Mouse (Mus musculus): Measurements from ENCODE around the gene Szrd1.

The Szrd1 gene

DNA sequence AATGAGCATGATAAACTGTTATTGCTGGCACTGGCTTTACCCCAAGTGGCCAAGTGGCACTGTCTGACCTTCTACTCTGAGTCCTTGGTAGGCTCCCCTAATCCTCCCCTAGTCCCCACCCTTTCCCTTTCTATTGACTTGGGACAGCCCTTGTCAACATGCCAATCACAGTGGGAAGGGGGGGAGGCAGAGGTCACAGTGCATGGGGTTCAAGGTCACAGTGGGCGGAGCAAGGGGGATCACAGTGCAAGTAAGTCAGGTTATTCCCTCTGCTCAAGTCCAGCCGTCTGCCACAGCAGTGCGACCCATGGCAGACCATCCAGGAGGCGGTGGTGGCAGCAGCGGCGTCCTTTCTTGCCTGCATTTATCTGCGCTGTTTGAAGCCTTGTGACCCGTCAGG, 24.2 kb downstream of the Szrd1 start:
- in situ Hi-C loops (cut with MboI, MseI) = no loop called here

DNA sequence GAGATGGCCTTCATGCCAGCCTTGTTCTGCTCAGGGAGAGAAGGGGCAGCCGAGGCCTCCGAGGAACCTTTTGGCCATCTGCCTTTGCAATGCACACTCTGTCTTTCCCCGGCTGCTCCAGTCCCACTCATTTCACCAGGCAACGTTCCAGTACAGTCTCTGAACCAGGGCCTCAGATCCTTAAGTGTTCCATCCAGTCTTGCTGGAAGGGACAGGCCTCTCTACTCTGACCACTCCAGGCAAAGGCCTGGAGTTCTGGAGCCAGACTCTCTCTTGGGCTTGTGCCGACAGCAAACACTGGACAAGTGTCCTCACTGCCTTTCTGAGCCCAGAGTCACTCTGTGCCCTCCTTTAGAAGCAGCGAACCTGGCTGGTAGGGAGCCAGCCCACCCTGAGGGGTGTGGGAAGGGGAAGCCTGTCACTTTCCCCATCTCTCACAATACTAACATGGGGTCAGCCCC, 25.0 kb downstream of the Szrd1 start:
- in situ Hi-C loops (cut with MboI, MseI) = no loop called here

DNA sequence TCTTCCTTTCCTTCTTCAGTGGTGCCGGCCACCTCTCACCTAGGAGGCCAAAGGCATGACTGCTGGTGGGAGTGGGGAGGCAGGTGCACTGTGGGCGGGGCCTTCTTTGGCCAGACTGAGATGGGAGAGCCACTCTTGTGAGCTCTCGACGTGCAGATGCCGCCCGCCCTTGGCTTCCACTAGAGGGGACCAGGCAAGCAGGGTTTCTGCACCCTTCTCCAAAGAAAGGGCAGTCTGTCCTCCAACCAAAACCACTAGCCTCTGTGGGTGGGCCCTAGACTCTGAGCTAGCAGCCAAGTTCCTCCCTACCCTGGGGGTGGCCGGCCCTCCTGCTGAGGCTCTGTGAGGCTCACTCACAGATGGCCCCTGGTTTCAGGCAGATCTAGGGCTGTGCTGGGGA, 25.7 kb downstream of the Szrd1 start:
- in situ Hi-C loops (cut with MboI, MseI) = no loop called here

DNA sequence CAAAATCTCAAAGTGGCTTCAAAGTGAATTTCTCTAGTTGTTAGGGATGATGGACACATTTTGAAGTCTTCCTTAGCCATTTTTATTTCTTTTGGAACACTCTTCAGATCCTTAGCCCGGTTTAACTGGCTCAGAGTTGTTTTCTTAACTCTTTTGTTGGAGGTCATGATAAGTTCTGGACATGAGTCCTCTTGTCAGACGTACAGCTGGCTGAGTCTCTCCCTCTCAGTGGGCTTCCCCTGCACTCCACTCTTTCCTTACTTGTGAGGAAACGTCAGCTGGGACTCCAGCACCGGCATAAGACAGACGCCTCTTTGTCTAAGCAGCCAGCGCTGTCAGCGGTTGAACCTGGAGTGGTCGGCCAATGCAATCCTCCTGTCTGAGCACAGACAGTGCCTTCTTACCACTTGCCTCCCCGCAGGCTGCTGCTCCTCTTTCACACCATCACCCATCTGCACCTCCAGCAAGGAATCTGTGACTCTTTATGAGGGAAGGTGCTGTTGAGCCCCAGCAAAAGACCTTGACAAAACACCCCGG, 31.3 kb downstream of the Szrd1 start:
- in situ Hi-C loops (cut with MboI, MseI) = no loop called here

DNA sequence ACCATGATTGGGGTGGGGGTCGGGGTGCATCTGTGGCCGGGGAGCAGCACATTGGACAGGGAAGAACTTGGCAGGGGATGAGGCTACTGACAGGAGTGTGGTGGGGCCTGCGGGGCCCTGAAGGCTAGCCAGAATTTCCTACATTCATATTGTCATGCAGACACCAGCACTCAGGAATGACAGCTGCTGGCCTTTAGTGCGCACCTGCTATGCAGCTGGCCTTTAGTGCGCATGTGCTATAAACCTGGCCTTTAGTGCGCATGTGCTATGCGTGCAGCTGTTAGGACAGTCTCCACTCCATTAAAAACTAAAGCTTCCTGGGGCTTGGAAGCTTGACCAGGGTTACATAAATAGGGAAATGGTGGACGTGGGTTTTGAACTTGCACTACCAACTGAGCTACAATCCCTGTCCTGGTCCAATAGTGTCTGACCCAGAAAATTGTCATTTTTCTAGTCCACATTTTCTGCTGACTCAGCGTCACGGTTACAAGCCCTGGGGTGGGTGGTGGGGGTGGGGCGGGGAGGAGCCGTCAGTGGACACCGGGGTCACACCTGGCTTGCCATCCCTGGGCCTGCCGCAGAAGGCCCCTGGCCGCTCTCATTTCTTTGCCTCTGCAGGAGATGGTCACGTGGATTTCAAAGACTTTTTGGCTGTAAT, 32.9 kb downstream of the Szrd1 start:
- in situ Hi-C loops (cut with MboI, MseI) = no loop called here

DNA sequence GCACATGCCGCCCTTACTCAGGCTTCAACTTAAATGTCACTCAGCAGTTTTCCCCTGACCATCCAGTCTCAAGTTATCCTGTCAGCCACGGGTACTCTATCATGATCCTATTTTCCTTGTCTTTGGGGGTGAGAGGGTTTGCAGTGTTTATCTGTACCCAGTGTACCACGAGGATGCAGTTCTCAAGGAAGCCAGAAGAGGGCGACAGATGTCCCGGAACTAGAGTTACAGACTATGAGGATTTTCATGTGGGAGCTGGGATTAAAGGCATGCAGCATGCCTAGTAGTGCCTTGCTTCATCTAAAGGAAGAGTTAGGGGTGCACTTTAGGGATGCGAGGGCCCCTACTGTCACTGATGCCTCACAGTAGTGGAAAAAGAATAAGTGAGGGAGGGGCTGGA, 37.7 kb downstream of the Szrd1 start:
- in situ Hi-C loops (cut with MboI, MseI) = no loop called here

DNA sequence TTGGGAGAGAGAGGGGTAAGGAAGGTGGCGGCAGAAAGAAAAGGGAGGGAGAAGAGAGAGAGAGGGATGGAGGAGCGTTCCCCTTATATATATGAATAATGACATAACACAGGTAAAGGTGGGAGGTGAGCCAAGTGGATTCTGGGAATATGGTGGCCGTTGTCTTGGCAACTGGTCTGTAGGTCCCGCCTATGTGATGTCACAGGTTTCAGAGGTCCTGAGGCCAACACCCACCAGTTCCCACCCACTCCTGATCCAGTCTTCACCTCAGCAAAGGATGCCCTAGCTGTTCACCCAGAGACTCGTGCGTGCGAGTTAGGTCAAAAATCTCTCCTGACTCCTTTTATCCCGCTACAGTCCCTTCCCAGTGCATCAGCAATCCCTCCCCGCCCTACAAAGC, 38.3 kb downstream of the Szrd1 start:
- in situ Hi-C loops (cut with MboI, MseI) = no loop called here

DNA sequence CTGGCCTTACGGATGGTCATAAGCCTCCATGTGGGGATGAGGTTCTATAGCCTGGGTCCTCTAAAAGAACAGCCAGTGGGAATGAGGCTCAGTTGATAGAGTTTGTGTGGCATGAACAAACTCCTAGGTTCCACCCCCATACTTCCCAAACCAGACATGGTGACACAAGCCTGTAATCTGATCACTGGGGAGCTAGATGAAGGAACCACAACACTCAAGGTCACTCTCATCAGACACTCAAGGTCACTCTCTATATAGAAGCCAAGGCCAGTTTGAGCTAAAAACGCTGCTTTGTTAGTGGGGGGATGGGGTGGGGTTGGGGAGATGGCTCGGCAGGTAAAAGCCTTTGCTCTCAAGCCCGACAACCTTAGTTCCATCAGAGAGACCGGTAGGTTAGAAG, 39.6 kb downstream of the Szrd1 start:
- in situ Hi-C loops (cut with MboI, MseI) = no loop called here

DNA sequence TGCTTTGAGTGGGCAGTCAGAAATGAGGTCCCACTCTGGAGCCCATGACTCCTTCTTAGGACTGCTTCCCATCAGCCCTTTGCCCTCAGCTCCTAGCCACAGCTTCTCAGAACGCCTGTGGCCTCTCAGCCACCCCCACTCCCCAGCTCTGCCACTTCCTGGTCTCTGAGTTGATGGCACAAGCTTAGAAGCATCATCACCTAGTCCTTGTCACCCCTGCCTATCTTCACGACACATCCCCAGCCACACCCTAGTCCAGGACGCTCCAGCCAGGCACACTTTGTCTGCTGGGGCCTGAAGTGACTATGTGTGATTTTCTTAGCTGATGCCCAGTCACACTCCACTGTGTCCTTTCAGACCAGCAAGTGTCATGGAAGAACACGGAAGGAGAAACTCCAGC, 40.6 kb downstream of the Szrd1 start:
- in situ Hi-C loops (cut with MboI, MseI) = no loop called here

DNA sequence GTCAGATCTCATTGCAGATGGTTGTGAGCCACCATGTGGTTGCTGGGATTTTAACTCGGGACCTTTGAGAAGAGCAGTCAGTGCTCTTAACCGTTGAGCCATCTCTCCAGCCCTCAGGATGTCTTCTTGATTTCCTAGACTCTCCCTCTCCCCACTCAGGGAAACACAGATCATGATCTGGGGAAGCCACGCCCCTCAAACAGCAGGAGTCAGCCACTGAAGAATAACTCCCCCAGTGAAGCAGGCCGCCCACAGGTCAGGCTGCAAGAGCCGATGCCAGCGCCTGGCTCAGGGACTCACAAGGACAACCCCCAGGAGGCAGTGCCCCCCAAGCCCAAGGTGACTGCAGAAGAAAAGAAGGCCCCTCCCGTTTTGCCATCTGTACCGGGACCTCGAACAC, 42.9 kb downstream of the Szrd1 start:
- in situ Hi-C loops (cut with MboI, MseI) = no loop called here

DNA sequence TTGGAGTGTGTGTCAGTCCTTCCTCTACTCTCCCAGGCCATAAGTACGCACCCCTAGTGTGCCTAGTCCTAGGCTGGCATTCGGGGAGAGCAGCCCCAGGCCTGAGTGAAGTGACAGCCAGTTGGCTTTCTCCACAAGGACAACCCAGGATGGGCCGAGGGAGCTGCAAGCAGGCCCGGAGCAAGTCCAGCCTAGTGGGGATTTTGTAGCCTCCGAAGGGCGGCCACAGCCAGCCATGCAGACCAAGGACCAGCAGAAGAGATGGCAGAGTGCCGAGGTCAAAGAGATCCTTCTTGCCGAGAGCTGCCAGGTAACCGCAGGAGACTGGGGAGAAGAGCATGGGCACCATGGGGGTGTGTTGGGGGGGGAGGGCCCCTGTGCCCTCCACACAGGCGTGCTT, 44.6 kb downstream of the Szrd1 start:
- in situ Hi-C loops (cut with MboI, MseI) = no loop called here

DNA sequence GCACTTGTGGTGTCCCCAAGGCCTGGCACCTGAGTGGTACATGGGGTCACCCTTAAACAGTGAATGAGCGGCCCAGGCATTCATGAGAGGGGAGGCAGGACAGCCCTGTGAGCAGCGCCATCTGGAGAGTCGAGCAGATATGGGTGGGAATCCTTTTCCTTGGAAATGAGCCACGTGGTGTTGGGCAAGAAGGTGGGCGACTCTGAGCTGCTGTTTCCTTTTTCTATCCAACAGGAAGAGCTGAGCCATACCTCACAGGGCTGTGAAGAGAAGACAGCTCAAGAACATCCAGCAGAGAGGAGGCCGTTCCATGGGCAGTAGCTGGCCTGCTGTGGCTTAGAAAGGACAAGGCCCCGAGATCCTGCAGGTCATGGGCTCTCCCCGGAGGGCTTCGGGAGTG, 50.9 kb downstream of the Szrd1 start:
- in situ Hi-C loops (cut with MboI, MseI) = no loop called here

DNA sequence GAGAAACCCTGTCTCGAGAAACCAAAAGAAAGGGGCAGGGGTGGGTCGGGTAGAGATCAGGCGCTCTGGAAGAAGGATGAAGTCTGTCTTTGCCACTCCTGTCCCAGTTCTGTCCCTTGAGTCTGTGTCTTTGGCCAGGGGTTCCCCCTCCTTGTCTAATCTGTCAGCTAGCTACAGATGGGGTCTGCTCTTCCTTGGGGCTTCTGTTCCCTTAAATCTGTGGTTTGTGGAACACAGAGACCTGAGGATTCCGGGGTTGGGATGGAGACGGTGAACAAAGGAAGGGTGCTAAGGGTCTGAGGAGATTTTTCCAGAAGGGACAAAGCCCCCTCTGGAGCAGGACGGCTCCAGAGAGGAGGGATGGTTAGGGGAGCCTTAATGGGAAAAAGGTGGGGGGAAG, 51.5 kb downstream of the Szrd1 start, which contains the start of gene Spata21:
Gene Spata21, plus strand, starts transcription at position 301 of the 400 bp plus-strand sequence.
- in situ Hi-C loops (cut with MboI, MseI) = no loop called here

DNA sequence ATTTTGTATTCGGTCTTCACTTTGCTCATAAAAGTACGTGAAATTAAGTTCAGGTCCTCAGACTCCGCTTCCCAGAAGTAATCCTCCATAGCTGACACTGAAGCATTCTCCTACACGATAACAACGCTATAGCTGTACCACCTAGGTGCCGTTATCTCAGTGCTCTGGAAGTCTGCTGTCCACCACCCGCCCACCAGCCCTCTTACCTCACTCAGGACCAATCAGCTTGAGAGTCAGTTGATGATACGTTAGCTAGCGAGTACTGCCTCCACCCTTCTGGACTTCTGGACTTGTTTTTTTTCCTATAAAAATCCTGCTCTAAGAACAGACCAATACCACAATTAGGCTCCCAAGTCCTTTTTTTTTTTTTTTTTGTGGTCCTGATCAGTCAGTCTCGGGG, 52.7 kb downstream of the Szrd1 start:
- in situ Hi-C loops (cut with MboI, MseI) = no loop called here

DNA sequence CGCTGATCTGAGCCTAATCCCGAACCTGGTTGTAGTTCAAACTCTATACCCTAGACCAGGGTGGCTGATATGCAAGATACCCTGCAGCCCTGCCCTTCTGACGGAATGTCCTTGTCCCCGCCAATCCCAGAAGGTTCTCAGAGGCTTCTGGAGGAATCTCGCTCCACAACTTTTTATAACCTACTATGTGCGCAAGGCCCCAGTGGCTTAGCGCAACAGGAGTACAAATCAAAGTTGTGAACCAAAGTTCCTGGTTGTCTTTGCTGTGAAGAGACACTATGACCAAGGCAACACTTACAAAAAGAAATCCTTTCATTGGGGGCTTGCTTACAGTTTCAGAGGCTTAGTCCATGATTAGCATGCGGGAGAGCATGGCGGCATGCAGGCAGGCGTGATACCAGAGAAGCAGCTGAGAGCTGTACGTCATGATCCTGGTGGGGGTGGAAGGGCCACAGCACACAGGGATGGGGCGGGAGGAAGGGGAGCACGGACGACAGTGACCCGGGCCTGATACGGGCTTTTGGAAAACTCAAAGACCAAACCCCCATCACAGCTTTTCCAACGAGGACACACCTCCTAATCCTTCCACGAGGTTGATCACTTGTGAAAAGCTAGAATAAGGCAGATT, 61.0 kb downstream of the Szrd1 start:
- in situ Hi-C loops (cut with MboI, MseI) = no loop called here

DNA sequence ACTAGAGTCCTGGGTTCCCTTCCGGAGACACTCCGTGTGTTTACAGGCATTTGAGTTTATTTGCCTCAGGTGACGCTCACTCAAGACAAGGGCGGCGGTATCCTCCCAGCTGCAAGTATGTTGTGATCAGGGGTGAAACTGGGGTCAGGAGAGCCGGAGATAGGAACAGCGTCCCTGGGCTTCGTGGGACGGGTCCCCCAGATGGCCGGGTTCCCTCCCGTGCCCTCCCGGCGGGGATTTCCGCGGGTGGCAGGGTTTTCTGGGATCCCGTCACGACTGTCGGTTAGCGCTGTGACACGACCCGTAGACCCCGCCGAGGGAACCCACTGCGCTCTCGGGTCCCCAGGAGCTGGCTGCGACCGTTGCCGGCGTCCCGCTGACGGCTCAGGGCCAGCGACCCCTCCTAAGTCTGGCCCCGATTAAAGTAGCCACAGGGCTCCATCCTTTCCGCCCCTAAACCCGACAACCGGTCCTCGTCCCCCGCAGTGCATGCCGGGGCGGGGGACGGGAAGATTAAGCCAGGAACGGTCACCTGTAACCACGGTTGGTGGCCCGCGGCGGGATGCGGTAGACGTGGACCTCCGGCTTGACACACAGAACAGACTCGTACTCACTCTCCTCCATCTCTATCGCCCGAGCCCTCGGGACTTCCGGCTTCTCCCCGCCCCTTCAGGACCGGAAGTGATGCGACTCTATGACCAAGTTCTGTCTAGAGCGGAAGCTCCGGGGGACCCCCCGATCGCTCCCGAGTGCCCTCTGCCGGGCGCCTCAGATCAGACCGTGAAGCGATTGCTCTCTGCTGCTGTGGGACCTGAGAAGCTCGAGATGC, 61.7 kb downstream of the Szrd1 start, which contains the start of gene Necap2:
Gene Necap2, minus strand, starts transcription at position 677 of the 829 bp plus-strand sequence.
- in situ Hi-C loops (cut with MboI, MseI) = no loop called here

DNA sequence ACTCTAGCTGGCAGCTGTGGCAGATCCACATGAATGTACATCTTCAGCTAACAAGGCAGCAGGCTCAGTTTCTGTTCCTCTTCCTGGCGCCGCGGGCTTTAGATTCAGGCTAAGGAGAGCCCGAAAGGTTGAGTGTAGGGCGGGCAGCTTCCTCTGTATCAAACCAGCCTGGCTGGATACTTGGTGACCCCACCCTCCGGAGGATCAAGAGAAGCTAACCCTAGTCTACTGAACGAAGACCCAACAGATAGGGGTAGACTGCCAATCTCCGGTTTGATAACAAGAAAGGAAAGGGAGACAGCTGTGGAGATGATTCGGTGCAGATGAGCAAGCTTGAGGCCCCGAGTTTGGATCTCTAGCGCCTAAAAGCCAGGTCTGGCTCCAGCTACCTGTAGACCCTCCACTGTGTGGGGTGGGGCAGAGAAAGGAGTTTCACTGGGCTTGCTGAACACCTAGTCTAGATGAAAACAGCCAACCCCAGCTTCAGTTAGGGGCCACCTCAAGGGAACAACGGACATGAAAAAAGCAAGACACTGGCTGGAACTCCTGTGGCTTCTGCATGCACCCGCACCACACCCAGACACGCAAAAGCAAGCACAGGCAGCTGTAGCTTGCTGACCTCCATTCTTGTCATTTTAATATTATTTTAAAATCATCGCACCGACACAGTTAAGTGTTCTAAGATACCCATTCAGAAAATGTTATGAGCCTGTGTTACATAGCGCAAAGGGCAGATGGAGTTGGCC, 62.6 kb downstream of the Szrd1 start:
- in situ Hi-C loops (cut with MboI, MseI) = no loop called here

DNA sequence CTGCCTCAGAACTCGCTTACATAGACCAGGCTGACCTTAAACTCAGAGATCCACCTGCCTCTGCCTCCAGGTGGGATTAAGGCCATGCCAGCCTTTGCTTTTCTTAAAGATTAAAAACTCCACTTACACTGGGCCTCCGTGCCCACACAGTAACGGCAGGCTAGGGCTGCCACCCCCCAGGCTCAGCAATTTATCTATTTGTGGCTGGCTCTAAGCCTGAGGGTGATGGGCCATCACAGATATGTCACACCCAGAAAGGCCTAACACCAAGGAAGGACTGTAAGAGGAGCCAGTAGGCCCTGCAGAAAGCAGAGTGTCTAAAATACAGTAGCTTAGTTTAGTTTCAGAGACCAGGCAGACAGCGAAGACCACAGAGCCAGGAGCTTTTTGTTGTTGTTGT, 65.5 kb downstream of the Szrd1 start:
- in situ Hi-C loops (cut with MboI, MseI) = no loop called here

DNA sequence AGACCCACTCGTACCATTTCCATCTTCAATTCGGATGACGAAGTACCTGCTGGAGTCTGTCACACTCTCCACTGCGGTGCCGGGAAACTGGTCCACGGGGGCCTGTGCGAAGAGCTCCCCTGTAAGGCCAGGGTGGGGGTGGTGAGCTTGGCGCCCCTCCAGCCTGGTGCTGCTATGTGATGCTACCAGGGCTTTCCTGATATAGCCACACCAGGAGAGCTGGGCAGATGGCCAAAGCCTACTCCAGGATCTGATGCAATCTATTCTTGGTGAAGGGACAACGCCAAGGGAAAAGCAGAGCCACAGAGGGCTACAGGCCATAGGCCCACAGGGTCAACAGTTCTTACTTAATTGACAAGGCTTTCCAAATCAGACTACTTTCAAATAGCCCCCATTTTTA, 65.9 kb downstream of the Szrd1 start:
- in situ Hi-C loops (cut with MboI, MseI) = no loop called here

DNA sequence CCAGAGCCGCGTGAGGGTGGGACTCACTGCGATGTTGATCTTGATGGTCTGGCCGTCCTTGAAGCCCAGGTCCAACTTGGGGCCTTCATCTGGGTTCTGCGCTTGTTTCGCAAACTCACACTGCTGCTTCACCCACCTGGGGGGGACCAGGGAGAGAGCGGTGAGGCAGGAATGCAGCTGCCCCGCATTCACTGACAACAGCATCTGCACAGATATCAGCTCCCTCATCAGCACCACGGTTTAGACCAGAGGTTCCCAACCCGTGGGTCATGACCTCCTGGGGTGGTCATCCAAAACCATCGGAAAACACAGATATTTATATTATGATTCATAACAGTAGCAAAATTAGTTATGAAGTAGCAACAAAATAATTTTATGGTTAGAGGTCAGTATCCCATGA, 67.1 kb downstream of the Szrd1 start:
- in situ Hi-C loops (cut with MboI, MseI) = no loop called here

DNA sequence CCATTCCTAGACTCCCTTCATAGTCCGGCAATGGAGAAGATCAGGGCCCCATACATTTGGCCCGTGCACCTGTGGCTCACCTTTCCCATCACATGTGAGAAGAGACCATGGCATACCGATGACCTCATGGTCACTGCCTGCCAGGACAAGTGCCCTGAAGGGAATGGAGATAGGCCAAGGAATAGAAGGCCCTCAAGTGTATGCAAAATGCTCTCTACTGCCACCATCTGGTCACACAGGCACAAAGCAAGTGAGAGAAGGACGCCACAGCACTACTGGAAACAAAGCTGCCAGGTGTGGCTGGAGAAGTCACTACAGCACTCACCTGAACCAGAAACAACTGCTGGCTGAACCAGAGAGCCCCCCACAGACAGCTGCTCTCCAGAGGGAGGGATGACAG, 69.8 kb downstream of the Szrd1 start:
- in situ Hi-C loops (cut with MboI, MseI) = no loop called here

DNA sequence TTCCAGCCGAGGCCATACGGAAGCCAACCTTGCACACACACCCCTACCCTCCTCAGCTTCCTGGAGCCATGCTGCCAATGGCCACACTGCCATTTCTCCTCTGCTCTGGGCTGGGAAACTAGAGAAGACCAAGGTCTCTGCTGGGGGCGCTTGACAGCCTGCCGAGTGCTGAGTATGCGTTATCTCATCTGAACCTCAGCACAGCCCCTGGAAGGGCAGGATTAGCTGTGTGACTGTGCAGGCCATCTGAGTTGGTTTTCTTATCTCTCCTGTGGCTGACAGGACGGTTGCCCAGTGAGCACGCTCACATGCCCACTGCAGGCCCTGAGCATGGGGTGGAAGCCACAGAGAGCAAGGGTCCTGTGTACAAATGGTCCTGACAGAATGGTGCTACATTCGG, 70.9 kb downstream of the Szrd1 start:
- in situ Hi-C loops (cut with MboI, MseI) = no loop called here
